Mouse (Mus musculus) liver, postnatal 0 days (tissue): ENCODE data around the gene Slc4a3. TPM values are rescaled to one million over a fixed set of nuclear protein-coding genes. Genes with fewer than 3 reads are reported as not detected.

Source experiments
- ATAC-seq: fragments of 200-750 bp; cut with Nextera tagmentation; 2 replicates; pipeline ENCODE4 v1.8.0; 2017; ENCODE audit warnings: mild to moderate bottlenecking, moderate library complexity
- DNase-seq: peaks from one replicate; pipeline ENCODE4 v3.0.0-alpha.2; 2016
- H3K27ac ChIP-seq: fragments of 300-500 bp; sonication (generic); 2 replicates; pipeline ENCODE4 v1.5.1; 2014; ENCODE audit warnings: antibody characterized with exemption, moderate library complexity, mild to moderate bottlenecking, low read depth
- H3K27me3 ChIP-seq: fragments of 300-500 bp; sonication (generic); 2 replicates; pipeline ENCODE4 v1.6.1; 2014; ENCODE audit warnings: low read length, control low read depth, mixed read lengths; ENCODE audit not compliant: insufficient read depth
- H3K36me3 ChIP-seq: fragments of 300-500 bp; sonication (generic); replicated peaks from 2 replicates; pipeline ENCODE4 v1.6.1; 2014; ENCODE audit warnings: mild to moderate bottlenecking, control low read depth, low read length, moderate library complexity, mixed read lengths; ENCODE audit not compliant: insufficient read depth
- H3K4me1 ChIP-seq: fragments of 300-500 bp; sonication (generic); 2 replicates; pipeline ENCODE4 v1.6.1; 2014; ENCODE audit warnings: antibody characterized with exemption, mild to moderate bottlenecking, control low read depth; ENCODE audit not compliant: insufficient read depth
- H3K4me2 ChIP-seq: fragments of 300-500 bp; sonication (generic); 2 replicates; pipeline ENCODE4 v1.6.1; 2014; ENCODE audit warnings: low read depth, mild to moderate bottlenecking, low read length, moderate library complexity, mixed read lengths
- H3K4me3 ChIP-seq: fragments of 300-500 bp; sonication (generic); 2 replicates; pipeline ENCODE4 v1.5.1; 2014; ENCODE audit warnings: low read depth, low read length
- H3K9ac ChIP-seq: fragments of 300-500 bp; sonication (generic); replicated peaks from 2 replicates; pipeline ENCODE4 v1.6.1; 2014; ENCODE audit warnings: mild to moderate bottlenecking, moderate library complexity
- H3K9me3 ChIP-seq: fragments of 300-500 bp; sonication (generic); 2 replicates; pipeline ENCODE4 v1.6.1; 2016; ENCODE audit warnings: mild to moderate bottlenecking, control low read depth, low read length, mixed read lengths
- CTCF ChIP-seq: sonication (generic); IDR thresholded peaks from 2 replicates; pipeline ENCODE4 v1.5.1; 2016; ENCODE audit warnings: antibody characterized with exemption, low read depth
- EP300 ChIP-seq: IDR thresholded peaks from 2 replicates; pipeline ENCODE4 v1.6.1; 2016; ENCODE audit warnings: antibody characterized with exemption, low read depth, mild to moderate bottlenecking
- WGBS: fragments of 180-500 bp; shearing (Covaris S2); extraction: QIAGEN DNeasy Blood & Tissue Kit; methylation state at CpG from one replicate; pipeline ENCODE4 v1.1.7; 2014; ENCODE audit not compliant: insufficient replicate concordance; 5-methylcytosine and 5-hydroxymethylcytosine counted together
- polyA plus RNA-seq: library from polyadenylated mRNA; unstranded; fragments of >200 nt; fragmentation: Nextera tagmentation; extraction: Ambion mirVana; gene quantifications from 2 replicates; pipeline ENCODE4 v1.2.1, GENCODE M21; 2015

Slc4a3 gene
- 0.40 and 0.42 TPM in 2 replicates for polyA plus RNA-seq

DNA sequence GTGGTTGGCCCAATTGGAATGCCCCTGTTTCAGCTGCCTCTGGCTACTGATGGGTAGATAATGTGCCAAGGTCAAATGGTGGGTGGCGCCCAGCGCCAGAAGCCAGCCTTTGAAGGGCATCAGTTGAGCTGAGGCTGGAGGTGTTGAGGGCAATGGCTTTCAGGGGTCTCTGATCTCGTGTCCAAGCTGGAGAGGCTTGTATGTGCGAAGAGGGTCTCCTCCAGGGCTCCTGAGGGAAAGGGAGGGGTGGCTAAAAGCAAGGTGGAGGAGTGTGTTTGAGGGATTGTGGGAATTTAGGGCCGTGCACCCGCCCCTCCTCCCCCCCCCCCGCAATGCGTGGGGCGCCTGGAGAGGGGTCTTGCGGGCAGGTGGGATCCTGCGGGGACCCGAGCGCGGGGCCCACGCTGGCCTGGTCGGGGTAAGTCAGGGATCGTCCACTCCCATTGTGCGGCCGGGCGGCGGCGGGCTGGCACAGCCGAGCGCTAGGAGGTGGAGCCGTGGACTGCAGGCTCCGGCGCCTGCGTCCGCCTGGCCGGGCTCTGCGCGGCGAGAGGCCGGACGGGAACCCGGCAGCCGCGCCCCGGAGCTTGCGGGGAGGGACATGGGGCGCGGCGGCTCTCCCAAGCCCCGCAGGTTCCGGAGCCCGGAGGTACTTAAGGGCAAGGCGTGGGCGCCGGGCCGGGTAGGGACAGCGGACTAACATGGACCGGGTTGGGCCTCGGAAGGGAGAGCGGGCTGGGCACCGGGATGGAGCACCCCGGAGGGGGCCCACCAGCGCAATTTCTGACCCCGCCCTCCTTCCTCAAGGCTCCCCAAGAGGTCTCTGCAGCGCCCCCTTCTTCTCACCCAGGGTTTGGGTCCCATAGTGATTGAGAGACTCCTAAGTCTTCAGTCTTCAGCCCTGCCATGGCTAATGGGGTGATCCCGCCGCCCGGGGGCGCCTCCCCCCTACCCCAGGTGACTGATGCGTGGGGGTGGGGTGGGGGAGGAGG, at the start of gene Slc4a3:
Gene Slc4a3, plus strand, starts transcription at position 302 of the 992 bp plus-strand sequence.
- Histone ChIP-seq H3K27ac (no peak within 1 kb of the TSS), H3K36me3 (no peaks in the 10 kb centered on the region), H3K4me3 (peak within 1 kb of the TSS; percentile 49), H3K4me1 (peaks cover 3% of the 10 kb centered on the region), H3K9ac (peak within 1 kb of the TSS; percentile 18; the same call in 1 of the 2 replicates), H3K4me2 (peak within 1 kb of the TSS; percentile 81), H3K27me3 (peaks cover 42% of the 10 kb centered on the region), H3K9me3 (no peaks in the 10 kb centered on the region)
- WGBS, result 3% methylated on average over 41 of the region's 64 CpGs
- DNase-seq, result peak; percentile 53
- ATAC-seq, result peak; percentile 76
- TF ChIP-seq EP300 (no peak), CTCF (no peak)

DNA sequence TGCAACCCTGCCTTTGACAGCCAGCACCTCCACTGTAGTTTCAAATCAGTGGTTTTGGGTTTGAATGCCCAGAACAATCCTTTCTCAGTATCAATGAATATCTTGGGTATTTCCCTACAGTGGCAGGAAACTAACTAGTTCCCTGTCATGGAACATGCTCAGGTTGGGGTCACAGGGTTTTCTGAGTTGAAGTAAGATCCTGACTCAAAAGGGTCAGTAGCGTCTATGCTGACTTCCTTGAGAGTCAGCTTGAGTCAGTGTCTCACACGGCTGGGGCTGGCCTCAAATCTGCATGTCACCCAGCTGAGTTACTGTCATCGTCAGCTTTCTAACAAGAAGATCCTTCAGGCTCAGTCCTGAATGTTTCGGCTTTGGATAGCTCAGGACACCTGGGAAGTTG, 47.2 kb upstream of the Slc4a3 start:
- H3K4me2 ChIP-seq, result no peak overlapping the region
- H3K27me3 ChIP-seq, result peaks cover 7% of the 10 kb centered on the region; the same call in 1 of the 2 replicates
- H3K9ac ChIP-seq, result no peak overlapping the region
- TF ChIP-seq CTCF (no peak), EP300 (no peak)
- no peak for DNase-seq
- H3K27ac ChIP-seq, result no peak overlapping the region
- WGBS, result 73% methylated on average over 4 of the region's 4 CpGs
- H3K4me3 ChIP-seq, result no peak overlapping the region
- no peaks in the 10 kb centered on the region for H3K36me3 ChIP-seq
- H3K4me1 ChIP-seq, result no peaks in the 10 kb centered on the region
- ATAC-seq, result no peak
- no peaks in the 10 kb centered on the region for H3K9me3 ChIP-seq

DNA sequence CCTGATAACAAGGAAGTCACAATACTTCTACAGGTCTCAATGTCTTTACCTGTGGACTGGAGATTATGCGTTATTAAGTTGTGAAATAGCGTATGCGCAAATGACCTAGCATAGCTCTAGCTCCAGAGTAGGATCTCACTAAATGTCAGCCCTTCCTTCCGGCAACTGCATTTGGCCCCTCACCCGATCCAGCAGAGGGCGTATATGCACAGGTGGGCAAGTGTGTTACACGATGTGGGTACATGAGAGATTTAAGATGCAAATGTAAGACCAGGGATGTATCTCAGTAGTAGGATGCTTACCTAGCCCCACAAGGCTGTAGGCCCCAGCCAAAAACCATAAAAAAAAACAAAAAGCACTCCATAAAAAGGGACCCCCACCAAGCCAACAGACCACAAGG, 46.6 kb upstream of the Slc4a3 start:
- Histone ChIP-seq H3K4me3 (no peak overlapping the region), H3K9me3 (no peaks in the 10 kb centered on the region), H3K27me3 (peaks cover 8% of the 10 kb centered on the region; the same call in 1 of the 2 replicates), H3K4me2 (no peak overlapping the region), H3K27ac (no peak overlapping the region), H3K36me3 (no peaks in the 10 kb centered on the region), H3K9ac (no peak overlapping the region), H3K4me1 (no peaks in the 10 kb centered on the region)
- ATAC-seq (no peak), DNase-seq (no peak)
- TF ChIP-seq EP300, result no peak
- TF ChIP-seq CTCF, result peak; percentile 54
- 65% methylated on average over 7 of the region's 7 CpGs for WGBS

DNA sequence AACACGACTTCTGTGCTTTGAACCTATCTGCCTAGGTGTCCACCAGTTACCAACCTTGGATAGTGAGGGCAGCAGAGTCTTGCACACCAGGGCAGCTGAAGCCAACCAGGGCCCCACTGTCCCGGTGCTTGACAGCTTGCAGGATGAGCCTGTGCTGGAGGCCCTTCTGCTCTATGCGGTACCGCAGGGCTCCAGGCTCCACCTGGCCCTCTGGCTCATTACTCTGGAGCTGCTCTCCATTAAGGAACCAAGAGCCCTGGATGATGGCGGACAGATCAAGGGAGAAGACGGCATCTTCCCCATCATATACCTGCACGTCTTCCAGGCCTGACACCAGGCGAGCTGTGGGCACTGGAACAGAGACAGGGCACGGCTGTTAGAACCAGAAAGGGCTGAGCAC, 44.2 kb upstream of the Slc4a3 start:
- no peak overlapping the region for H3K27ac ChIP-seq
- no peak for ATAC-seq
- no peak for DNase-seq
- 88% methylated on average over 9 of the region's 9 CpGs for WGBS
- H3K9me3 ChIP-seq, result no peaks in the 10 kb centered on the region
- H3K4me3 ChIP-seq, result no peak overlapping the region
- no peaks in the 10 kb centered on the region for H3K36me3 ChIP-seq
- TF ChIP-seq CTCF, result no peak
- TF ChIP-seq EP300, result no peak
- H3K4me1 ChIP-seq, result no peaks in the 10 kb centered on the region; the same call in 1 of the 2 replicates
- H3K9ac ChIP-seq, result no peak overlapping the region
- H3K27me3 ChIP-seq, result peaks cover 31% of the 10 kb centered on the region
- H3K4me2 ChIP-seq, result no peak overlapping the region

DNA sequence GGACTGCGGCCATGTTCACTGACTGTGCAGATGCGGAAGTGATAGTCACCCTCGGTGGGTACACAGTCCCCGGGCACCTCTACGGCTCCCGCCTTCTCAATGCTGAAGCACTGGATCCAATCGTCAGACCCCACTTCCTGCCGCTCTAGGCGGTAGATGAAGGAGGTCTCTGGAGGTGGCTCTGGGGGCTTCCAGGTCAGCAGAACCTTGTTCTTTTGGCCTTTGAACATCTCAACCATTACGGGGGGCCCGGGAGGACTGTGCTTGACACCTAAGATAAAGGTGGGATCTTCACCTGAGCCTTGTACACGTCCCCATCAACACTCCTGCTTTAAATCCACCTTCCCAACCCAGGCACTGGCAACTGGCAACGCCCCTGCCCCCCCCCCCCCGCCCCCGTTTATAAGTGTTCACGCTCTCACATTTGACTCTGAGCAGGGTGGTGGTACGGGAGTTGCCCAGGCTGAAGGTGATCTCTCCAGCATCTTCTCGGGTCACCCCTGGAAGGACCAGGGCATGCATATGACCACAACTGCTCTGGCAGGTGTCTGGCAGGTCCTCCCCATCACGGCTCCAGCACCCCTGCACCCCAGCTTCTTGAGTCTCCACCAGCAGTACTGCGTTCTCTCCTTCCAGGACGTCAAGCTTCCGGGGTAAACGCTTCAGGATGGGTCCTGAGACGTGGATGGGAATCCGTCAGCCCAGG, 43.0 kb upstream of the Slc4a3 start:
- no peak for TF ChIP-seq CTCF
- no peak for TF ChIP-seq EP300
- H3K9ac ChIP-seq, result no peak overlapping the region
- no peak for ATAC-seq

DNA sequence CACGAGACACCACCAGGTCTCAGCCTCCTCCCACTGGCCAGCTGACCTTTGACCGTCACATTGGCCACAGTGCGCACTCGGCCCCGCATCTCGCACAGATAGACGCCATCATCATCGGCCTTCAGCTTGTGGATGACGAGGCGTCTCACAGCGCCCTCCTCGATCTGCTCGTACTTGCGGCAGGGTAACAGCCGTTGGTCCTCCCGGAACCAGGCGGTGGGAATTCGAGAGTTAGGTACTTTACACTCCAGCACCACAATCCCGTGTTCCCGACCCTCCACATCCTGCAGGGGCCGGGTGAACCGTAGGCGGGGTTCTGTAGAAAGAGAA, 42.5 kb upstream of the Slc4a3 start:
- DNase-seq (no peak), ATAC-seq (no peak)
- TF ChIP-seq CTCF (no peak), EP300 (no peak)
- Histone ChIP-seq H3K36me3 (no peaks in the 10 kb centered on the region), H3K4me1 (no peaks in the 10 kb centered on the region; the same call in 1 of the 2 replicates), H3K27ac (no peak overlapping the region), H3K4me3 (no peak overlapping the region), H3K9ac (no peak overlapping the region), H3K9me3 (no peaks in the 10 kb centered on the region), H3K4me2 (no peak overlapping the region), H3K27me3 (peaks cover 40% of the 10 kb centered on the region)
- 77% methylated on average over 23 of the region's 23 CpGs for WGBS

More for the DNA sequence above, 43.0 kb upstream of the Slc4a3 start:
- no peak overlapping the region for H3K4me3 ChIP-seq
- H3K9me3 ChIP-seq, result no peaks in the 10 kb centered on the region
- peaks cover 39% of the 10 kb centered on the region for H3K27me3 ChIP-seq
- WGBS, result 84% methylated on average over 25 of the region's 25 CpGs
- DNase-seq, result no peak
- H3K4me1 ChIP-seq, result no peaks in the 10 kb centered on the region; the same call in 1 of the 2 replicates
- no peak overlapping the region for H3K4me2 ChIP-seq
- H3K27ac ChIP-seq, result no peak overlapping the region
- no peaks in the 10 kb centered on the region for H3K36me3 ChIP-seq
